Mouse (Mus musculus): ENCODE measurements at regions not wholly inside any gene's neighbourhood (a gene's known extent, or its start where the extent isn't known, plus 50 kb on each side); places are given as distances from the start of the nearest gene placed in this dataset.

GRCm38 (mm10) chr10:20780946-20781345 is 56.1 kb upstream of the Pde7b start:
- DNase-seq (ENCODE audit: low spot score in 2 of 2), result no peak

DNA sequence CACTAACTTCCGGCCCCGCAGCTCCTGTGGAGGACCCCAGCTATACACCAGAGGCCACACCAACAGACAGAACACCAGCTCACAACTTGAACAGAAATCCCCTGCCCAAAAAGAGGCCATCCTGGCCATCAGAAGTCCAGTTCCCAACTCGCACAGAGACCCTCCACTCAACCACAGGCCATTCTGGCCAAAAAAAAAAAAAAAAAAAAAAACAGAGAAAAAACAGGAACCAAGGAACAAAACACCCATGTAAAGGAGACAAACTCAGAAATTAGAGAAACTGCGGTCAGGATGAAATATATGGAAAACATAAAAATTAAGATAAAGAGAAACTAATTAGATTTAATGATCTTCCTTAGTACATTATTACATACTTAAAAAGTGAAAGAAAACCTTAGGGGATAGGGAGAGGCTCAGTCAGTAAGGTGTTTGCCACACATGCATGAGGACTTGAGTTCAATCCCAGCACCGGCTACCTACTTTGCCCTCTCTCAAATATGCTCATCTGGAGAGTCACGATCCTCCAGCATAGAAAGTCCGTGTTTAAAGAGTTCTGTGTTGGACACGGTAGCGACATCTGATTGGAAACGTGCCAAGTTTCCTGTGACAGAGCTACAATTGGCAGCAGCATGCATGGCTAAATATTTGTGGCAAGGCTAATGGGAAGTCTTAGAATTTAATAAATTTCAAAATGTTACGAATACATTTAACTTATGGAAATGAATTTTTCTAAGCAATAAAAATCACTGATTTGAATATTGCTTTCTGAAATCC is 51.9 kb upstream of the Pde7b start:
- DNase-seq (ENCODE audit: low spot score in 2 of 2), result no peak

GRCm38 (mm10) chr10:20775731-20776429 is 51.0 kb upstream of the Pde7b start:
- no peak for DNase-seq (ENCODE audit: low spot score in 2 of 2)

All from frontal cortex, postnatal 14 days (tissue).